Mouse (Mus musculus): Measurements from ENCODE around the gene Lgals3. TPM values are rescaled to one million over a fixed set of nuclear protein-coding genes. Genes with fewer than 3 reads are reported as not detected.

Lgals3 gene
- polyA plus RNA-seq, 1 experiment from 2014 or later, result 273 TPM

- no peak for ATAC-seq
- 76% methylated on average over 4 of the region's 4 CpGs for WGBS
- no peaks in the 10 kb centered on the region for H3K4me1 ChIP-seq (replicated peaks; ENCODE audit: control insufficient read depth, insufficient read depth, low read length)
- TF ChIP-seq CTCF (IDR thresholded peaks at IDR 0.05; ENCODE audit: low read depth), result peak; percentile 91
- H3K36me3 ChIP-seq (ENCODE audit: control insufficient read depth, insufficient read depth), result no peaks in the 10 kb centered on the region
- H3K4me3 ChIP-seq (ENCODE audit: low read depth, low read length), result no peak overlapping the region
- no peaks in the 10 kb centered on the region for H3K27me3 ChIP-seq (replicated peaks; ENCODE audit: control insufficient read depth, insufficient read depth, low read length)
- H3K27ac ChIP-seq (ENCODE audit: low read depth, low read length), result no peak overlapping the region
- no peak overlapping the region for H3K9ac ChIP-seq (ENCODE audit: low read depth, low read length)
- no peak overlapping the region for H3K4me2 ChIP-seq (replicated peaks; ENCODE audit: low read depth)
- no peaks in the 10 kb centered on the region for H3K9me3 ChIP-seq (ENCODE audit: control insufficient read depth)
Measured at GRCm38 (mm10) chr14:47334819-47335218, 32.7 kb upstream of the Lgals3 start.

DNA sequence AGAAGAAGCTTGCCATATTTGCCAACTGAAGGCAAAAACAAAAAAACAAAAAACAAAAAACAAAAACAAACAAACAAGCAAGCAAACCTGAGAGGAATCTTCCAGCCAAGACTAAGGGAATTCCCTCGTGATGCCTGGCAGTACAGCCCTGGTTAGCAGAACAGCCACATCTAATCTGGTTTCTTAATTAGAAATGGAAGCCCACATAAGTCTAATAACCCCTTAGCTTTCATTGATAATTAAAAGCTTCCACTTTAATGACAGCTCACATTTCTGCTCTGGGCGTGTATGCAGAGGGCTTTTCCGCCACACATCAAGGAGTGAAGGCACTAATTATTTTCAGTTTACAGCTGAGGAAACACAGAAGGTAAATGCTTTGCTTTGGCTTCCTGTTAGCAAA lies 32.3 kb upstream of the Lgals3 start:
- H3K4me1 ChIP-seq (replicated peaks; ENCODE audit: control insufficient read depth, insufficient read depth, low read length), result no peaks in the 10 kb centered on the region
- WGBS, result 62% methylated on average over 3 of the region's 3 CpGs
- no peaks in the 10 kb centered on the region for H3K9me3 ChIP-seq (ENCODE audit: control insufficient read depth)
- H3K9ac ChIP-seq (ENCODE audit: low read depth, low read length), result no peak overlapping the region
- no peak overlapping the region for H3K27ac ChIP-seq (ENCODE audit: low read depth, low read length)
- no peaks in the 10 kb centered on the region for H3K36me3 ChIP-seq (ENCODE audit: control insufficient read depth, insufficient read depth)
- no peak overlapping the region for H3K4me2 ChIP-seq (replicated peaks; ENCODE audit: low read depth)
- no peak for TF ChIP-seq CTCF (IDR thresholded peaks at IDR 0.05; ENCODE audit: low read depth)
- no peak for ATAC-seq
- no peaks in the 10 kb centered on the region for H3K27me3 ChIP-seq (replicated peaks; ENCODE audit: control insufficient read depth, insufficient read depth, low read length)
- H3K4me3 ChIP-seq (ENCODE audit: low read depth, low read length), result no peak overlapping the region

- H3K4me1 ChIP-seq (replicated peaks; ENCODE audit: control insufficient read depth, insufficient read depth, low read length), result 0 out of 2 replicates have a peak, but pooled peaks cover 4% of the 10 kb centered on the region
- H3K4me2 ChIP-seq (replicated peaks; ENCODE audit: low read depth), result no peak overlapping the region
- no peak overlapping the region for H3K27ac ChIP-seq (ENCODE audit: low read depth, low read length)
- ATAC-seq, result no peak
- H3K4me3 ChIP-seq (ENCODE audit: low read depth, low read length), result no peak overlapping the region
- no peak for TF ChIP-seq CTCF (IDR thresholded peaks at IDR 0.05; ENCODE audit: low read depth)
- H3K36me3 ChIP-seq (ENCODE audit: control insufficient read depth, insufficient read depth), result no peaks in the 10 kb centered on the region
- H3K27me3 ChIP-seq (replicated peaks; ENCODE audit: control insufficient read depth, insufficient read depth, low read length), result no peaks in the 10 kb centered on the region
- no peak overlapping the region for H3K9ac ChIP-seq (ENCODE audit: low read depth, low read length)
- 85% methylated on average over 10 of the region's 10 CpGs for WGBS
- H3K9me3 ChIP-seq (ENCODE audit: control insufficient read depth), result no peaks in the 10 kb centered on the region
Measured at GRCm38 (mm10) chr14:47340231-47340925, 27.2 kb upstream of the Lgals3 start.

DNA sequence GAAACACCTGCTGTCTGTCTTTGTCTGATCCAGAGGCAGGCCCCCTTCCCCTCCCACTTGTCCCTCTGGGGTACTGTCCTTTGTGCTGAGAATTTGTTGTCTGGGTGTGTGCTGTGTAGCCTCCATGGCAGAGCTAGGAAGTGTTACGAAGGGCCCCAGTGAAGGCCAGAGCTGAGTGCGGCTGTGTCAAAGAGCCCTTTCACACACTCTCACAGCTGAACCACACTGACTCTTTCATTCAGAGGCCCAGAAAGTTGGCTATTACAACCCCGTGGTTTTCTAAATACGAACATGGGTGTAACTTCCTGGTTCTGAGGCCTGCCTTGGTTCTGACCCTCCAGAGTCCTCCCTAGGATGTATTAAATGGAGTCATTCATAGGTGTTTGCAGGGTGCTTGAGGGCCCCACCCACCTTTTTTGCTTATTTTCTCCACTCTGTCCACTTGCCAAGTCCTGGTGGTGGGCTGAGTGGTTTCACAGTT lies 25.7 kb upstream of the Lgals3 start:
- no peak overlapping the region for H3K9ac ChIP-seq (ENCODE audit: low read depth, low read length)
- TF ChIP-seq CTCF (IDR thresholded peaks at IDR 0.05; ENCODE audit: low read depth), result no peak
- no peak overlapping the region for H3K4me3 ChIP-seq (ENCODE audit: low read depth, low read length)
- H3K27ac ChIP-seq (ENCODE audit: low read depth, low read length), result no peak overlapping the region
- no peaks in the 10 kb centered on the region for H3K27me3 ChIP-seq (replicated peaks; ENCODE audit: control insufficient read depth, insufficient read depth, low read length)
- no peaks in the 10 kb centered on the region for H3K36me3 ChIP-seq (ENCODE audit: control insufficient read depth, insufficient read depth)
- H3K4me2 ChIP-seq (replicated peaks; ENCODE audit: low read depth), result no peak overlapping the region
- WGBS, result 58% methylated on average over 4 of the region's 4 CpGs
- no peaks in the 10 kb centered on the region for H3K9me3 ChIP-seq (ENCODE audit: control insufficient read depth)
- H3K4me1 ChIP-seq (replicated peaks; ENCODE audit: control insufficient read depth, insufficient read depth, low read length), result 0 out of 2 replicates have a peak, but pooled peaks cover 4% of the 10 kb centered on the region
- no peak for ATAC-seq

GRCm38 (mm10) chr14:47346715-47347114 lies 20.8 kb upstream of the Lgals3 start:
- no peaks in the 10 kb centered on the region for H3K36me3 ChIP-seq (ENCODE audit: control insufficient read depth, insufficient read depth)
- peak; percentile 94 for ATAC-seq
- H3K27ac ChIP-seq (ENCODE audit: low read depth, low read length), result peak overlapping the region; percentile 86
- 47% methylated on average over 1 of the region's 1 CpGs for WGBS
- 0 out of 2 replicates have a peak, but pooled peaks cover 3% of the 10 kb centered on the region for H3K4me1 ChIP-seq (replicated peaks; ENCODE audit: control insufficient read depth, insufficient read depth, low read length)
- H3K4me3 ChIP-seq (ENCODE audit: low read depth, low read length), result no peak overlapping the region
- H3K9ac ChIP-seq (ENCODE audit: low read depth, low read length), result no peak overlapping the region
- no peak overlapping the region for H3K4me2 ChIP-seq (replicated peaks; ENCODE audit: low read depth)
- no peaks in the 10 kb centered on the region for H3K9me3 ChIP-seq (ENCODE audit: control insufficient read depth)
- no peaks in the 10 kb centered on the region for H3K27me3 ChIP-seq (replicated peaks; ENCODE audit: control insufficient read depth, insufficient read depth, low read length)
- TF ChIP-seq CTCF (IDR thresholded peaks at IDR 0.05; ENCODE audit: low read depth), result no peak

DNA sequence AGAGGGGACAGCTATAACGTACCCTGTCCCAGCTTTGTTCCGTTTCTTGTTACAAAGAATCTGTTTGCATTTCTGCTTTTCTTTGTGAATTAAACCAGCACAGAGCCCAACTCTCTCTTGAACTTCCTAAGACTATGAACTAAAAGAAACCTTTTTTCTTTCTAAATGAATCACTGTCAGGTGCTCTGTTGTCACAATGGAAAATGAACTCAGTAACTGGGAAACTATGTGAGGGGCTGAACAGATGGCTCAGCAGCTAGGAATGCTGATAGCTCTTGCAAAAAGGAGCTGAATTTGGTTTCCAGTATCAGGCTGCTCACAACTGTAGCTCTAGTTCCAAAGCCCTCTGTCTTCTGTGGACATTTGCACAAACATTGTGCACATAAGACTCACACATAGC lies 16.6 kb upstream of the Lgals3 start:
- H3K27ac ChIP-seq (ENCODE audit: low read depth, low read length), result no peak overlapping the region
- ATAC-seq, result no peak
- H3K36me3 ChIP-seq (ENCODE audit: control insufficient read depth, insufficient read depth), result no peaks in the 10 kb centered on the region

More for the DNA sequence above, 16.6 kb upstream of the Lgals3 start:
- Histone ChIP-seq H3K9me3 (ENCODE audit: control insufficient read depth) (no peaks in the 10 kb centered on the region), H3K9ac (ENCODE audit: low read depth, low read length) (no peak overlapping the region), H3K4me1 (replicated peaks; ENCODE audit: control insufficient read depth, insufficient read depth, low read length) (0 out of 2 replicates have a peak, but pooled peaks cover 5% of the 10 kb centered on the region), H3K4me3 (ENCODE audit: low read depth, low read length) (no peak overlapping the region), H3K4me2 (replicated peaks; ENCODE audit: low read depth) (no peak overlapping the region), H3K27me3 (replicated peaks; ENCODE audit: control insufficient read depth, insufficient read depth, low read length) (no peaks in the 10 kb centered on the region)
- no peak for TF ChIP-seq CTCF (IDR thresholded peaks at IDR 0.05; ENCODE audit: low read depth)
- WGBS, result 83% methylated on average over 2 of the region's 2 CpGs

All from intestine, postnatal 0 days (tissue).